Mouse (Mus musculus) lung, adult 10 weeks (tissue): ENCODE results near the gene Gm28363. TPM values are rescaled to one million over a fixed set of nuclear protein-coding genes. Genes with fewer than 3 reads are reported as not detected.

ENCODE experiments used
- polyA plus RNA-seq: library from polyadenylated mRNA; stranded (reverse); fragments of 350-450 nt; fragmentation: Illumina TruSeq; extraction: RNeasy Lipid Tissue Mini Kit (QIAGEN cat#74804); gene quantifications from one replicate; pipeline ENCODE4 v1.2.3, GENCODE M21; 2014; ENCODE audit warnings: low read depth, low replicate concordance; ENCODE audit not compliant: insufficient read depth

The Gm28363 gene
- not detected for polyA plus RNA-seq

DNA sequence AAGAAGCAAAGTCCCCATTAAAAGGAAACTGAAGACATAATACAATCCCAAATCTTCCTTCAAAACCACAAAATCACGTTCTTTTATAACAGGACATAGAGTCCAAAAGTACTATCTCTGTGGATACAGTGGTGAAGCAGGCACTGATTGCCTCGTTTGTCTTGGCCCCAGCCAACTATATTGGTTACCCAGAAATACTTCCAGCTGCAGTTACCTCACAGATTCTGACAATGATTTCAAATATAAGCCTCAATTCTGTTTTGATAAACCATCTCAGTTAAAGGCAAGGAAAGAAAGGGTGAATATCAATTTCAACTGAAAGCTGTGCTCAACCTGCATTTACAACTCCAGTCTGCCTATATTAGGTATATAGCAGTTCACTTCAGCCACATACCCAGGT, at the start of gene Gm28363:
Gene Gm28363 (plus strand): TSS at position 301 of the 400 bp plus-strand sequence.

Other genes starting within 250 kb of the Gm28363 start
- gene B020011L13Rik, start 84.0 kb downstream of the Gm28363 start, polyA plus RNA-seq: not detected
- not detected for gene Gm28360, start 132.9 kb downstream of the Gm28363 start, polyA plus RNA-seq
- not detected for gene Gm28168, start 230.9 kb downstream of the Gm28363 start, polyA plus RNA-seq